ENCODE assay signal across 18 mouse cellular contexts in the genomic region with DNA sequence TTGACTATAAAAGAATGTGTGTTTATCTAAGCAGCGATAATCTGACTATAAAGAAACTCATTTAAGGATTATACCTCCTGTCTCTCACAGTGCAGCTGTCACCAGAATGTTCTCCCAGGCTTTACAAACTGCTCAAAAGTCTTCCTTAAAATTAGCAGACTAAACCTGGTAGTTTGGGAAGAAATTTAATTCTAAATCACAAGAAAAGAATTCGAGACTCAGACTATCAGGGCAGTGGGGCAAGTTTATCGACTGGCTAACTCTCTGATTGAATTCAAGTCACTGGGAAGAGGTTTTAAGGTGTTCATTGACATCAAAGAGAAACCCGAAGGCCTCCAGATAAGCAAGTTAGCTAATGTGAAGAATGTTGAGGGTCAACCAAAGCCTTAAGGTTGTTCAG.
"Had no signal": no experiment of that assay in that cellular context is flagged by ENCODE, and none has a peak within 500 bp of the region (broad histone marks: within the 10 kb centered on the region; RNA-seq: fewer than 3 reads in every experiment).

No protein-coding gene starts in this region.

- H3K4me2 ChIP-seq: limb, embryonic 13.5 days; liver, embryonic 12.5 days; liver, embryonic 15.5 days; midbrain, embryonic 15.5 days; stomach, embryonic 15.5 days had no signal

- H3K27me3 ChIP-seq: limb, embryonic 13.5 days; liver, embryonic 12.5 days; liver, embryonic 15.5 days; midbrain, embryonic 15.5 days; stomach, embryonic 15.5 days had no signal

- H3K4me3 ChIP-seq: layer of hippocampus, adult 2 months; limb, embryonic 10.5 days; limb, embryonic 13.5 days; liver, embryonic 12.5 days; liver, embryonic 15.5 days; midbrain, embryonic 15.5 days; stomach, embryonic 15.5 days had no signal

- H3K4me1 ChIP-seq: limb, embryonic 10.5 days; limb, embryonic 13.5 days; liver, embryonic 12.5 days; liver, embryonic 15.5 days; stomach, embryonic 15.5 days had no signal

- H3K27ac ChIP-seq: kidney, postnatal 0 days; layer of hippocampus, adult 2 months; limb, embryonic 10.5 days; limb, embryonic 13.5 days; liver, embryonic 12.5 days; liver, embryonic 15.5 days; midbrain, embryonic 15.5 days; stomach, embryonic 15.5 days had no signal

- H3K36me3 ChIP-seq: limb, embryonic 10.5 days; limb, embryonic 13.5 days; liver, embryonic 12.5 days; liver, embryonic 15.5 days; midbrain, embryonic 15.5 days; stomach, embryonic 15.5 days had no signal

- H3K9me3 ChIP-seq: limb, embryonic 10.5 days; limb, embryonic 13.5 days; liver, embryonic 12.5 days; liver, embryonic 15.5 days; midbrain, embryonic 15.5 days; stomach, embryonic 15.5 days had no signal

- ATAC-seq: liver, embryonic 12.5 days; midbrain, embryonic 15.5 days had no signal

- H3K9ac ChIP-seq: limb, embryonic 13.5 days; liver, embryonic 12.5 days; liver, embryonic 15.5 days; midbrain, embryonic 15.5 days; stomach, embryonic 15.5 days had no signal

- DNase-seq: kidney, adult 2 months; kidney, postnatal 25 days; layer of hippocampus, adult 9-11 months; liver; lung, adult 2 months; lung, postnatal 14 days; lung, postnatal 4 days; right cerebral cortex, postnatal 25 days; spleen, adult 18-20 months; thymus, postnatal 25 days had no signal
